Mouse (Mus musculus): Measurements from ENCODE around the gene Caskin2.

GRCm38 (mm10) chr11:115838895-115839311, 25.5 kb upstream of the Caskin2 start:
- TF ChIP-seq CTCF (IDR thresholded peaks at IDR 0.05; ENCODE audit: low read depth, low read length) (no peak), GATA1 (IDR thresholded peaks at IDR 0.05; ENCODE audit: borderline replicate concordance, low read length) (no peak), TAL1 (conservative IDR thresholded peaks at IDR 0.05; ENCODE audit: low read depth, low read length) (no peak), GATA2 (IDR thresholded peaks at IDR 0.05; ENCODE audit: borderline replicate concordance, low read depth, low read length) (no peak), POLR2AphosphoS5 (IDR thresholded peaks at IDR 0.05; ENCODE audit: insufficient replicate concordance, low read depth, low read length) (no peak)

Data from G1E (cell line).